Mouse (Mus musculus): ENCODE data around the gene Ctdspl. TPM values are rescaled to one million over a fixed set of nuclear protein-coding genes. Genes with fewer than 3 reads are reported as not detected.
A peak's percentile ranks its signal among the peaks of the same experiment; 100 is the strongest.

Gene Ctdspl
- 4.9 and 5.5 TPM in 2 replicates for polyA plus RNA-seq (2012; ENCODE audit: insufficient read depth, insufficient read length, missing spikeins)

GRCm38 (mm10) chr9:118926111-118926650, at the start of gene Ctdspl:
Gene Ctdspl (plus strand): TSS chr9:118926453.
- peaks cover 16% of the 10 kb centered on the region for H3K4me1 ChIP-seq (ENCODE audit: control insufficient read depth, insufficient read depth, low read length)
- H3K4me3 ChIP-seq (ENCODE audit: insufficient read depth, low read length) = peak within 1 kb of the TSS; percentile 95
- TF ChIP-seq CTCF (IDR thresholded peaks at IDR 0.05; ENCODE audit: low read depth, low read length) = no peak
- TF ChIP-seq POLR2A (IDR thresholded peaks at IDR 0.05; ENCODE audit: borderline replicate concordance, low read depth, low read length) = no peak
- H3K27ac ChIP-seq (ENCODE audit: insufficient read depth, low read depth, low read length) = peak within 1 kb of the TSS; percentile 15

- no peak for TF ChIP-seq POLR2A (IDR thresholded peaks at IDR 0.05; ENCODE audit: borderline replicate concordance, low read depth, low read length)
- no peak for TF ChIP-seq CTCF (IDR thresholded peaks at IDR 0.05; ENCODE audit: low read depth, low read length)
- no peak overlapping the region for H3K27ac ChIP-seq (ENCODE audit: insufficient read depth, low read depth, low read length)
- no peaks in the 10 kb centered on the region for H3K4me1 ChIP-seq (ENCODE audit: control insufficient read depth, insufficient read depth, low read length)
- H3K4me3 ChIP-seq (ENCODE audit: insufficient read depth, low read length) = no peak overlapping the region
These were observed 49.4 kb upstream of the Ctdspl start for GRCm38 (mm10) chr9:118876902-118877301.

- Histone ChIP-seq H3K4me3 (ENCODE audit: insufficient read depth, low read length) (no peak overlapping the region), H3K27ac (ENCODE audit: insufficient read depth, low read depth, low read length) (no peak overlapping the region), H3K4me1 (ENCODE audit: control insufficient read depth, insufficient read depth, low read length) (no peaks in the 10 kb centered on the region)
- TF ChIP-seq CTCF (IDR thresholded peaks at IDR 0.05; ENCODE audit: low read depth, low read length) (no peak), POLR2A (IDR thresholded peaks at IDR 0.05; ENCODE audit: borderline replicate concordance, low read depth, low read length) (no peak)
These were observed 48.8 kb upstream of the Ctdspl start for GRCm38 (mm10) chr9:118877365-118878008.

- Histone ChIP-seq H3K4me1 (ENCODE audit: control insufficient read depth, insufficient read depth, low read length) (no peaks in the 10 kb centered on the region), H3K4me3 (ENCODE audit: insufficient read depth, low read length) (no peak overlapping the region), H3K27ac (ENCODE audit: insufficient read depth, low read depth, low read length) (no peak overlapping the region)
- TF ChIP-seq CTCF (IDR thresholded peaks at IDR 0.05; ENCODE audit: low read depth, low read length) (no peak), POLR2A (IDR thresholded peaks at IDR 0.05; ENCODE audit: borderline replicate concordance, low read depth, low read length) (no peak)
These were observed 47.7 kb upstream of the Ctdspl start for GRCm38 (mm10) chr9:118878596-118878995.

GRCm38 (mm10) chr9:118881281-118881945, 44.8 kb upstream of the Ctdspl start:
- TF ChIP-seq POLR2A (IDR thresholded peaks at IDR 0.05; ENCODE audit: borderline replicate concordance, low read depth, low read length) (no peak), CTCF (IDR thresholded peaks at IDR 0.05; ENCODE audit: low read depth, low read length) (no peak; the same call in 1 of the 2 replicates)

GRCm38 (mm10) chr9:118881946-118882284, 44.3 kb upstream of the Ctdspl start:
- no peak overlapping the region for H3K27ac ChIP-seq (ENCODE audit: insufficient read depth, low read depth, low read length)
- TF ChIP-seq POLR2A (IDR thresholded peaks at IDR 0.05; ENCODE audit: borderline replicate concordance, low read depth, low read length) (no peak), CTCF (IDR thresholded peaks at IDR 0.05; ENCODE audit: low read depth, low read length) (no peak)
- no peak overlapping the region for H3K4me3 ChIP-seq (ENCODE audit: insufficient read depth, low read length)
- no peaks in the 10 kb centered on the region for H3K4me1 ChIP-seq (ENCODE audit: control insufficient read depth, insufficient read depth, low read length)

More at GRCm38 (mm10) chr9:118881281-118881945, 44.8 kb upstream of the Ctdspl start:
- no peaks in the 10 kb centered on the region for H3K4me1 ChIP-seq (ENCODE audit: control insufficient read depth, insufficient read depth, low read length)
- H3K4me3 ChIP-seq (ENCODE audit: insufficient read depth, low read length) = no peak overlapping the region
- no peak overlapping the region for H3K27ac ChIP-seq (ENCODE audit: insufficient read depth, low read depth, low read length)

- no peak overlapping the region for H3K4me3 ChIP-seq (ENCODE audit: insufficient read depth, low read length)
- no peak overlapping the region for H3K27ac ChIP-seq (ENCODE audit: insufficient read depth, low read depth, low read length)
- TF ChIP-seq CTCF (IDR thresholded peaks at IDR 0.05; ENCODE audit: low read depth, low read length) (no peak), POLR2A (IDR thresholded peaks at IDR 0.05; ENCODE audit: borderline replicate concordance, low read depth, low read length) (no peak)
- H3K4me1 ChIP-seq (ENCODE audit: control insufficient read depth, insufficient read depth, low read length) = no peaks in the 10 kb centered on the region
These were observed 43.1 kb upstream of the Ctdspl start for GRCm38 (mm10) chr9:118883150-118883549.

GRCm38 (mm10) chr9:118885785-118886184, 40.5 kb upstream of the Ctdspl start:
- TF ChIP-seq POLR2A (IDR thresholded peaks at IDR 0.05; ENCODE audit: borderline replicate concordance, low read depth, low read length) (no peak), CTCF (IDR thresholded peaks at IDR 0.05; ENCODE audit: low read depth, low read length) (no peak)
- Histone ChIP-seq H3K4me3 (ENCODE audit: insufficient read depth, low read length) (no peak overlapping the region), H3K4me1 (ENCODE audit: control insufficient read depth, insufficient read depth, low read length) (no peaks in the 10 kb centered on the region), H3K27ac (ENCODE audit: insufficient read depth, low read depth, low read length) (no peak overlapping the region)

GRCm38 (mm10) chr9:118887201-118887600, 39.1 kb upstream of the Ctdspl start:
- H3K4me1 ChIP-seq (ENCODE audit: control insufficient read depth, insufficient read depth, low read length) = no peaks in the 10 kb centered on the region
- H3K4me3 ChIP-seq (ENCODE audit: insufficient read depth, low read length) = no peak overlapping the region
- H3K27ac ChIP-seq (ENCODE audit: insufficient read depth, low read depth, low read length) = no peak overlapping the region
- TF ChIP-seq POLR2A (IDR thresholded peaks at IDR 0.05; ENCODE audit: borderline replicate concordance, low read depth, low read length) (no peak), CTCF (IDR thresholded peaks at IDR 0.05; ENCODE audit: low read depth, low read length) (no peak)

- Histone ChIP-seq H3K27ac (ENCODE audit: insufficient read depth, low read depth, low read length) (no peak overlapping the region), H3K4me1 (ENCODE audit: control insufficient read depth, insufficient read depth, low read length) (no peaks in the 10 kb centered on the region), H3K4me3 (ENCODE audit: insufficient read depth, low read length) (no peak overlapping the region)
- TF ChIP-seq POLR2A (IDR thresholded peaks at IDR 0.05; ENCODE audit: borderline replicate concordance, low read depth, low read length) (no peak), CTCF (IDR thresholded peaks at IDR 0.05; ENCODE audit: low read depth, low read length) (no peak)
These were observed 38.5 kb upstream of the Ctdspl start for GRCm38 (mm10) chr9:118887734-118888133.
